8 mouse cellular contexts compared by ENCODE assay signal in the genomic region with DNA sequence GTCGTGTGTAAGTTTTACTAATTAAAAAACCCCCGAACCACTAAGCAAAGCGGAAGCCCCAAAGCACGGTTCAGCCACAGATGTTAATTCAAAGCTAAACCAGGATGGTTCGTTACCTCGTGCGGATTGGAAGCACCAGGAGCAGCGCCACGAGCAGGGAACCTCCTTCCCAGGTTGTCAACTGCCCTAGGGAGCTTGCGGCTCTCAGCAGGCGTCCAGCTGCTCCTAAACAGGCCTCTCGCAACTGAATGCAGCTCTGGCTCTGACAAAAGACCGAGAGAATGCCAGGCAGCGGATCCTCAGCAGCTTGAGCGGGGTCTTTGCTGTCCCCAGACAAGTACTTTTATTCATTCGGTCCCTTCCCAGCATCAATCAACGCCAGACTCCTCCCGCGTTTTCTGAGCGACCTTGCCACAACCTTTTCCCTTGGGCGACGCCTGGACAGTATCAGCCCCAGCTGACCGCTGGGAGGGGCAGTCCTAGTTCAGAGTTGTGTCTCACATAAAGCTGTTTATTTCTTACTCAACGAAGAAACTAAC. TPM values are rescaled to one million over a fixed set of nuclear protein-coding genes. Genes with fewer than 3 reads are reported as not detected.
DNase-seq lines count a peak whose midpoint lies in the region; ATAC-seq lines count a peak whose summit lies in the region.

A gene (minus strand): TSS at position 392 of the 539 bp plus-strand sequence.

- 1% methylated on average over 24 of the region's 24 CpGs for WGBS in heart, embryonic 14.5 days
- 1% methylated on average over 24 of the region's 24 CpGs for WGBS in kidney, embryonic 16.5 days
- 1% methylated on average over 24 of the region's 24 CpGs for WGBS in liver, embryonic 16.5 days (ENCODE audit: insufficient replicate concordance)
- WGBS in neural tube, embryonic 14.5 days, result under 1% methylated on average over 24 of the region's 24 CpGs

- peak within 1 kb of the TSS; percentile 50 to 53 for H3K4me3 ChIP-seq in heart, embryonic 14.5 days (ENCODE audit: control insufficient read depth in 1 of 2, insufficient read depth in 1 of 2, low read depth in 1 of 2, low read length in 2 of 2)
- peak within 1 kb of the TSS; percentile 48 for H3K4me3 ChIP-seq in kidney, embryonic 16.5 days (ENCODE audit: low read length)
- H3K4me3 ChIP-seq in liver, embryonic 16.5 days (ENCODE audit: low read depth, low read length), result peak within 1 kb of the TSS; percentile 41
- peak within 1 kb of the TSS; percentile 43 for H3K4me3 ChIP-seq in neural tube, embryonic 14.5 days (ENCODE audit: low read depth, low read length)

- peak within 1 kb of the TSS; percentile 66 to 70 for H3K27ac ChIP-seq in heart, embryonic 14.5 days (replicated peaks in 1 of 2; ENCODE audit: control insufficient read depth in 1 of 2, insufficient read depth in 1 of 2, low read depth in 2 of 2, low read length in 2 of 2)
- peak within 1 kb of the TSS; percentile 62 for H3K27ac ChIP-seq in kidney, embryonic 16.5 days (ENCODE audit: low read length)
- H3K27ac ChIP-seq in liver, embryonic 16.5 days (ENCODE audit: low read length), result no peak within 1 kb of the TSS
- peak within 1 kb of the TSS; percentile 68 for H3K27ac ChIP-seq in neural tube, embryonic 14.5 days (ENCODE audit: low read depth, low read length)

- ATAC-seq in heart, embryonic 14.5 days (ENCODE audit: insufficient number of reproducible peaks, insufficient read depth, low FRiP score, low read depth), result peak; percentile 71; the same call in 1 of the 2 replicates
- ATAC-seq in kidney, embryonic 16.5 days (ENCODE audit: low FRiP score, low TSS enrichment), result peak; percentile 81; the same call in 1 of the 2 replicates
- ATAC-seq in liver, embryonic 16.5 days (ENCODE audit: low read depth), result no peak
- ATAC-seq in neural tube, embryonic 14.5 days (ENCODE audit: low read depth), result peak; percentile 80

- peak within 1 kb of the TSS; percentile 74 for H3K9ac ChIP-seq in heart, embryonic 14.5 days (ENCODE audit: low read length)
- H3K9ac ChIP-seq in kidney, embryonic 16.5 days (replicated peaks; ENCODE audit: low read length), result peak within 1 kb of the TSS; percentile 52
- H3K9ac ChIP-seq in liver, embryonic 16.5 days (ENCODE audit: low read depth, low read length), result no peak within 1 kb of the TSS
- peak within 1 kb of the TSS; percentile 46 for H3K9ac ChIP-seq in neural tube, embryonic 14.5 days (replicated peaks; ENCODE audit: low read depth, low read length)

- H3K9me3 ChIP-seq in heart, embryonic 14.5 days (ENCODE audit: control insufficient read depth, low read length), result no peaks in the 10 kb centered on the region
- no peaks in the 10 kb centered on the region for H3K9me3 ChIP-seq in kidney, embryonic 16.5 days (ENCODE audit: low read length)
- H3K9me3 ChIP-seq in liver, embryonic 16.5 days (replicated peaks; ENCODE audit: control insufficient read depth, low read length), result no peaks in the 10 kb centered on the region
- H3K9me3 ChIP-seq in neural tube, embryonic 14.5 days (ENCODE audit: control insufficient read depth, low read length), result no peaks in the 10 kb centered on the region

- H3K4me2 ChIP-seq in heart, embryonic 14.5 days (ENCODE audit: low read length), result peak within 1 kb of the TSS; percentile 85
- H3K4me2 ChIP-seq in kidney, embryonic 16.5 days (replicated peaks; ENCODE audit: low read depth, low read length), result peak within 1 kb of the TSS; percentile 64
- H3K4me2 ChIP-seq in liver, embryonic 16.5 days (ENCODE audit: low read depth, low read length), result peak within 1 kb of the TSS; percentile 41
- H3K4me2 ChIP-seq in neural tube, embryonic 14.5 days (ENCODE audit: low read depth, low read length), result peak within 1 kb of the TSS; percentile 83

- DNase-seq in ovary, postnatal 36 days (ENCODE audit: low spot score), result peak; percentile 18
- no peak for DNase-seq in ovary, postnatal 10 days (ENCODE audit: low spot score)
- DNase-seq in embryo, embryonic 9.5 days (ENCODE audit: extremely low spot score), result peak; percentile 81
- DNase-seq in thymus, postnatal 10 days (ENCODE audit: low spot score in 2 of 2), result no peak

- peaks cover 0 to 6% of the 10 kb centered on the region in 2 experiments; a peak in 2 of 4 replicates for H3K4me1 ChIP-seq in heart, embryonic 14.5 days (ENCODE audit: control insufficient read depth in 2 of 2, insufficient read depth in 2 of 2, low read length in 2 of 2)
- peaks cover 7% of the 10 kb centered on the region for H3K4me1 ChIP-seq in kidney, embryonic 16.5 days (ENCODE audit: insufficient read depth, low read length)
- H3K4me1 ChIP-seq in liver, embryonic 16.5 days (ENCODE audit: control insufficient read depth, low read depth, low read length), result no peaks in the 10 kb centered on the region
- H3K4me1 ChIP-seq in neural tube, embryonic 14.5 days (ENCODE audit: control insufficient read depth, insufficient read depth, low read length), result no peaks in the 10 kb centered on the region

- H3K27me3 ChIP-seq in heart, embryonic 14.5 days (ENCODE audit: control insufficient read depth, insufficient read depth, low read length), result no peaks in the 10 kb centered on the region
- peaks cover 7% of the 10 kb centered on the region; the same call in 1 of the 2 replicates for H3K27me3 ChIP-seq in kidney, embryonic 16.5 days (ENCODE audit: insufficient read depth, low read length)
- peaks cover 17% of the 10 kb centered on the region for H3K27me3 ChIP-seq in liver, embryonic 16.5 days (ENCODE audit: control insufficient read depth, insufficient read depth, low read depth, low read length)
- no peaks in the 10 kb centered on the region for H3K27me3 ChIP-seq in neural tube, embryonic 14.5 days (ENCODE audit: control insufficient read depth, insufficient read depth, low read length)

- H3K36me3 ChIP-seq in heart, embryonic 14.5 days (ENCODE audit: control insufficient read depth, insufficient read depth, low read length), result no peaks in the 10 kb centered on the region
- no peaks in the 10 kb centered on the region for H3K36me3 ChIP-seq in kidney, embryonic 16.5 days (ENCODE audit: insufficient read depth, low read length)
- H3K36me3 ChIP-seq in liver, embryonic 16.5 days (ENCODE audit: control insufficient read depth, insufficient read depth), result no peaks in the 10 kb centered on the region
- H3K36me3 ChIP-seq in neural tube, embryonic 14.5 days (ENCODE audit: control insufficient read depth, insufficient read depth, low read length), result no peaks in the 10 kb centered on the region

RNA-seq across cellular contexts. Expression of the gene that starts here (rescaled TPM):
- 107 and 114 TPM in 2 replicates for polyA plus RNA-seq in heart, embryonic 14.5 days (2014; fragmentation: Nextera tagmentation; extraction: Ambion mirVana)
- polyA plus RNA-seq in kidney, embryonic 16.5 days (2015; fragmentation: Nextera tagmentation; extraction: Ambion mirVana), result 52.7 and 57.7 TPM in 2 replicates
- polyA plus RNA-seq in liver, embryonic 16.5 days (2015; fragmentation: Nextera tagmentation; extraction: Ambion mirVana), result 6.7 and 7.4 TPM in 2 replicates
- 69.9 and 108 TPM in 2 replicates for polyA plus RNA-seq in neural tube, embryonic 14.5 days (2014; fragmentation: Nextera tagmentation; extraction: Ambion mirVana)

Comparison
In these comparisons a context has a peak if more than half of its experiments do, and no peak if none do; other contexts are left out.
1. DNase-seq: peak in ovary, postnatal 36 days (single experiment) and embryo, embryonic 9.5 days (single experiment); none in ovary, postnatal 10 days (single experiment) and thymus, postnatal 10 days (0 of 2).
2. Peak in every context shown above with its lines, with median percentiles within 50 percentile points of each other: H3K4me2 ChIP-seq and H3K4me3 ChIP-seq.